22 mouse cellular contexts compared by ENCODE assay signal in genomic region chr11:33099425-33099824, GRCm38 (mm10). TPM values are rescaled to one million over a fixed set of nuclear protein-coding genes. Genes with fewer than 3 reads are reported as not detected.
"Had no signal": no experiment of that assay in that cellular context is flagged by ENCODE, and none has a peak within 500 bp of the region (broad histone marks: within the 10 kb centered on the region; RNA-seq: fewer than 3 reads in every experiment).

No protein-coding gene starts in this region.

- H3K4me3 ChIP-seq: left cerebral cortex, adult 2 months; liver, embryonic 12.5 days; liver, embryonic 15.5 days had no signal

- H3K9me3 ChIP-seq: intestine, embryonic 15.5 days; kidney, embryonic 15.5 days; limb, embryonic 13.5 days; liver, embryonic 12.5 days; liver, embryonic 15.5 days; neural tube, embryonic 13.5 days had no signal

- H3K27me3 ChIP-seq: intestine, embryonic 15.5 days; neural tube, embryonic 13.5 days had no signal

- H3K36me3 ChIP-seq: intestine, embryonic 15.5 days; kidney, embryonic 15.5 days; limb, embryonic 13.5 days; liver, embryonic 12.5 days; liver, embryonic 15.5 days; neural tube, embryonic 13.5 days had no signal

- H3K4me1 ChIP-seq: liver, embryonic 12.5 days; liver, embryonic 15.5 days had no signal

- H3K27ac ChIP-seq: intestine, embryonic 15.5 days; kidney, embryonic 15.5 days; left cerebral cortex, adult 2 months; limb, embryonic 13.5 days; liver, embryonic 12.5 days; liver, embryonic 15.5 days; macrophage; neural tube, embryonic 13.5 days had no signal

- DNase-seq: kidney, adult 11 months; kidney, adult 8-10 months; kidney, postnatal 10 days; kidney, postnatal 36 days; layer of hippocampus, postnatal 36 days; liver; lung, postnatal 14 days; right cerebral cortex, adult 18-20 months; right cerebral cortex, postnatal 14 days; right cerebral cortex, postnatal 4 days; thymus, adult 18-20 months; thymus, postnatal 36 days had no signal

- H3K9ac ChIP-seq: liver, embryonic 12.5 days; liver, embryonic 15.5 days; neural tube, embryonic 13.5 days had no signal

RNA-seq across cellular contexts. Expression of gene Fgf18, which starts 47.8 kb away (rescaled TPM):
- total RNA-seq: megakaryocyte, adult 5-6 weeks; neutrophil, adult 5-6 weeks had no signal
- polyA plus RNA-seq: macrophage had no signal
